9 mouse cellular contexts compared by ENCODE assay signal in the genomic region with DNA sequence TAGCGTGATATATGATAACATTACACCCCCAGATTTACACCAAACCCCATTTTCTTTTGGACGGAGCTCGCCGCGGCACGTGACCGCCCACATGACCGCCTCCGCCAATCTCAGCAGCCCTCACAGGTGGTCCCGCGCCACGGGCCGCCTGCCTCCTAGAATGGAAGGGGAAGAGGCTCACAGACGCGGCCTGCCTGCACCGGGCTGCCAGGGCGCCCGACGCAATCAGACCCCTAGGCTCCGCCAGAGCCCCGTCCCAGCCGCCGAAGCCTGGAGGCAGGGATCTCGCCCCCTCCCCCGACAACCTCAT. TPM values are rescaled to one million over a fixed set of nuclear protein-coding genes. Genes with fewer than 3 reads are reported as not detected.
A peak's percentile ranks its signal among the peaks of the same experiment; 100 is the strongest.
DNase-seq lines count a peak whose midpoint lies in the region; ATAC-seq and TF ChIP-seq lines count a peak whose summit lies in the region.
"Had no signal": no experiment of that assay in that cellular context is flagged by ENCODE, and none has a peak within 500 bp of the region (broad histone marks: within the 10 kb centered on the region; RNA-seq: fewer than 3 reads in every experiment).

No protein-coding gene starts in this region.

- H3K4me3 ChIP-seq in kidney, embryonic 15.5 days (replicated peaks) = peak overlapping the region; percentile 67
- H3K4me3 ChIP-seq in thymus, adult 2 months (ENCODE audit: control insufficient read depth, insufficient read depth, low read length) = peak overlapping the region; percentile 58

- no peaks in the 10 kb centered on the region for H3K36me3 ChIP-seq in kidney, embryonic 15.5 days
- no peaks in the 10 kb centered on the region for H3K36me3 ChIP-seq in thymus, adult 2 months (ENCODE audit: control insufficient read depth, insufficient read depth, low read length)

- peak overlapping the region; percentile 99 for H3K27ac ChIP-seq in kidney, embryonic 15.5 days
- H3K27ac ChIP-seq in thymus, adult 2 months (ENCODE audit: control insufficient read depth, insufficient read depth, low read length) = no peak overlapping the region

- WGBS in kidney, embryonic 15.5 days = 0% methylated on average over 25 of the region's 25 CpGs
- under 1% methylated on average over 25 of the region's 25 CpGs for WGBS in thymus, adult 2 months

- TF ChIP-seq POLR2A in thymus, adult 2 months (IDR thresholded peaks at IDR 0.05; ENCODE audit: control insufficient read depth, extremely low read depth, insufficient read depth, low read length, poor library complexity) = no peak

- ATAC-seq in kidney, embryonic 15.5 days (replicated peaks; ENCODE audit: low FRiP score) = peak; percentile 80
- no peak for ATAC-seq in frontal cortex, adult (ENCODE audit: low TSS enrichment)

- peak overlapping the region; percentile 78 for H3K9ac ChIP-seq in kidney, embryonic 15.5 days

- no peak for TF ChIP-seq CTCF in thymus, adult 2 months (IDR thresholded peaks at IDR 0.05; ENCODE audit: borderline replicate concordance, control insufficient read depth, extremely low read depth, insufficient read depth, low read length, poor library complexity)

- no peaks in the 10 kb centered on the region for H3K9me3 ChIP-seq in kidney, embryonic 15.5 days (replicated peaks)

- peak; percentile 58 for DNase-seq in CD4-positive helper T cell, adult 2 months (ENCODE audit: low read depth, low spot score)
- peak; percentile 90 to 92 for DNase-seq in adrenal gland, postnatal 36 days
- DNase-seq in gastrocnemius, postnatal 14 days = peak; percentile 86
- peak; percentile 43 for DNase-seq in lung, postnatal 25 days (ENCODE audit: low spot score)
- peak; percentile 67 for DNase-seq in thymus, adult 2 months
- no peak for DNase-seq in cerebellum, adult 11 months

- H3K27me3 ChIP-seq in kidney, embryonic 15.5 days = peaks cover 21% of the 10 kb centered on the region; the same call in 1 of the 2 replicates
- H3K27me3 ChIP-seq in thymus, adult 2 months (ENCODE audit: control insufficient read depth, insufficient read depth, low read length) = peaks cover 27% of the 10 kb centered on the region

- H3K4me1 ChIP-seq in kidney, embryonic 15.5 days = peaks cover 64% of the 10 kb centered on the region
- H3K4me1 ChIP-seq in thymus, adult 2 months (replicated peaks; ENCODE audit: control insufficient read depth, insufficient read depth, low read length) = peaks cover 18% of the 10 kb centered on the region

- intact Hi-C loops in gastrocnemius, postnatal 14 days (cut with DNase I; ENCODE audit: low total_unique reads) = no loop called here

- H3K4me2 ChIP-seq in kidney, embryonic 15.5 days = peak overlapping the region; percentile 92

RNA-seq across cellular contexts. Expression of gene Hoxa7, which starts 4.2 kb away (rescaled TPM):
- 10 to 100 TPM; 19.1 to 20.1 TPM for total RNA-seq in adrenal gland, postnatal 36 days (2021)
- total RNA-seq in gastrocnemius, postnatal 14 days (2021) = 1 to 10 TPM; 6.3 to 7.3 TPM
- polyA plus RNA-seq in kidney, embryonic 15.5 days (2015; fragmentation: Nextera tagmentation; extraction: Ambion mirVana) = 26.7 and 27.2 TPM in 2 replicates
- polyA plus RNA-seq in thymus, adult 2 months (2012; rRNA removed) = 2.5 and 3.4 TPM in 2 replicates

RNA-seq across cellular contexts. Expression of gene Gm28308, which starts 4.3 kb away (rescaled TPM):
- total RNA-seq in adrenal gland, postnatal 36 days (2021) = 1 to 10 TPM; 1.5 to 2.8 TPM
- total RNA-seq in gastrocnemius, postnatal 14 days (2021) = under 1 TPM in 1 of 2 experiments, not detected in 1; 0.51 TPM
- polyA plus RNA-seq in kidney, embryonic 15.5 days (2015; fragmentation: Nextera tagmentation; extraction: Ambion mirVana) = 0.92 TPM in 1 of 2 replicates, not detected in the other
- 0.24 and 0.26 TPM in 2 replicates for polyA plus RNA-seq in thymus, adult 2 months (2012; rRNA removed)
- polyA plus RNA-seq: brain, embryonic 14.5 days had no signal

RNA-seq across cellular contexts. Expression of gene Hoxa3, which starts 4.3 kb away (rescaled TPM):
- total RNA-seq in adrenal gland, postnatal 36 days (2021) = 1 to 10 TPM; 3.7 TPM
- 1 to 10 TPM; 2.4 to 3.1 TPM for total RNA-seq in gastrocnemius, postnatal 14 days (2021)
- polyA plus RNA-seq in kidney, embryonic 15.5 days (2015; fragmentation: Nextera tagmentation; extraction: Ambion mirVana) = 9.5 and 11.8 TPM in 2 replicates
- polyA plus RNA-seq in thymus, adult 2 months (2012; rRNA removed) = 3.5 and 3.6 TPM in 2 replicates

RNA-seq across cellular contexts. Expression of gene Hoxa6, which starts 8.9 kb away (rescaled TPM):
- total RNA-seq in adrenal gland, postnatal 36 days (2021) = 1 to 10 TPM; 2.5 to 4.6 TPM
- total RNA-seq in gastrocnemius, postnatal 14 days (2021) = 1 to 10 TPM in 1 of 2 experiments, under 1 TPM in 1; 0.74 to 1.3 TPM
- 4.2 and 4.3 TPM in 2 replicates for polyA plus RNA-seq in kidney, embryonic 15.5 days (2015; fragmentation: Nextera tagmentation; extraction: Ambion mirVana)
- polyA plus RNA-seq in thymus, adult 2 months (2012; rRNA removed) = 0.39 and 0.46 TPM in 2 replicates

RNA-seq across cellular contexts. Expression of gene Hoxa5, which starts 13.0 kb away (rescaled TPM):
- 10 to 100 TPM; 14.7 to 27.8 TPM for total RNA-seq in adrenal gland, postnatal 36 days (2021)
- 1 to 10 TPM; 1.9 to 2.5 TPM for total RNA-seq in gastrocnemius, postnatal 14 days (2021)
- polyA plus RNA-seq in kidney, embryonic 15.5 days (2015; fragmentation: Nextera tagmentation; extraction: Ambion mirVana) = 11.0 and 11.5 TPM in 2 replicates
- polyA plus RNA-seq in thymus, adult 2 months (2012; rRNA removed) = 1.1 and 1.5 TPM in 2 replicates
